Comparison of ENCODE assay signal across 9 mouse cellular contexts in the genomic region with DNA sequence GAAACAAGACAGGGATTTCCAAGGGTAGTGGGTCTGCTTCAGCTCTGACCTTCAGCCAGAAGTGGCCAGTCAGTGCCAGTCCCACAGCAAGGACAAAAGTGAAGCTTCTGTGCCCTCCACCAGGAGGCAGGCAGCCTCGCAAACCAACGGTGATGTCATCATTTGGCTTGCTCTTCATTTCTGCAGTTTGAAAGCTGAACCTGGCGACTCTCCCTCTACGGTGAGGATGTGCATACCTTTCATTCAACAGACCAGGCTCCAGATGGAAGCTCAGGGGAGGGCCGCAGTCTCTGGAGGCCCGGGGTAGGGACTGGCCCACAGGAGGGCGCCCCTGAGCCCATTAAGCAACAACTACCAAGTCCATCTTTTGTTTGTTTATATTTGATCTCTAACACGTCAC. TPM values are rescaled to one million over a fixed set of nuclear protein-coding genes. Genes with fewer than 3 reads are reported as not detected.
DNase-seq lines count a peak whose midpoint lies in the region; ATAC-seq and TF ChIP-seq lines count a peak whose summit lies in the region.
"Had no signal": no experiment of that assay in that cellular context is flagged by ENCODE, and none has a peak within 500 bp of the region (broad histone marks: within the 10 kb centered on the region; RNA-seq: fewer than 3 reads in every experiment).

No protein-coding gene starts in this region.

- no peaks in the 10 kb centered on the region for H3K36me3 ChIP-seq in embryonic facial prominence, embryonic 15.5 days
- no peaks in the 10 kb centered on the region for H3K36me3 ChIP-seq in heart, embryonic 10.5 days
- H3K36me3 ChIP-seq in kidney, embryonic 14.5 days (ENCODE audit: control insufficient read depth, insufficient read depth, low read length) = no peaks in the 10 kb centered on the region
- H3K36me3 ChIP-seq in limb, embryonic 14.5 days (ENCODE audit: control insufficient read depth, insufficient read depth, low read length) = no peaks in the 10 kb centered on the region
- H3K36me3 ChIP-seq in myocyte (ENCODE audit: control insufficient read depth, insufficient read depth) = no peaks in the 10 kb centered on the region
- H3K36me3 ChIP-seq: G1E had no signal

- DNase-seq in 3134 (ENCODE audit: extremely low read depth, insufficient read length, low spot score) = peak; percentile 89
- peak; percentile 67 for DNase-seq in adrenal gland, postnatal 25 days
- peak; percentile 88 for DNase-seq in heart, embryonic 10.5 days (ENCODE audit: low spot score)
- peak; percentile 73 for DNase-seq in limb, embryonic 14.5 days (ENCODE audit: low spot score)
- DNase-seq in spleen, postnatal 4 days (ENCODE audit: low spot score in 2 of 2) = peak; percentile 38 to 70

- H3ac ChIP-seq in myocyte (ENCODE audit: control insufficient read depth, insufficient read length) = no peak overlapping the region

- H3K9ac ChIP-seq in embryonic facial prominence, embryonic 15.5 days = no peak overlapping the region
- H3K9ac ChIP-seq in kidney, embryonic 14.5 days (ENCODE audit: low read depth, low read length) = no peak overlapping the region
- no peak overlapping the region for H3K9ac ChIP-seq in limb, embryonic 14.5 days (ENCODE audit: low read depth, low read length, severe bottlenecking)

- no peaks in the 10 kb centered on the region for H3K27me3 ChIP-seq in embryonic facial prominence, embryonic 15.5 days
- H3K27me3 ChIP-seq in heart, embryonic 10.5 days (ENCODE audit: insufficient read depth, poor library complexity, severe bottlenecking) = no peaks in the 10 kb centered on the region
- no peaks in the 10 kb centered on the region for H3K27me3 ChIP-seq in kidney, embryonic 14.5 days (ENCODE audit: control insufficient read depth, insufficient read depth, low read length)
- no peaks in the 10 kb centered on the region for H3K27me3 ChIP-seq in limb, embryonic 14.5 days (ENCODE audit: control insufficient read depth, insufficient read depth, low read length)
- H3K27me3 ChIP-seq in myocyte (ENCODE audit: control insufficient read depth, insufficient read depth, insufficient read length) = no peaks in the 10 kb centered on the region

- WGBS in embryonic facial prominence, embryonic 15.5 days = 7% methylated on average over 8 of the region's 8 CpGs
- WGBS in heart, embryonic 10.5 days = 8% methylated on average over 8 of the region's 8 CpGs
- 23% methylated on average over 8 of the region's 8 CpGs for WGBS in kidney, embryonic 14.5 days
- WGBS in limb, embryonic 14.5 days = 11% methylated on average over 8 of the region's 8 CpGs

- no peaks in the 10 kb centered on the region for H3K9me3 ChIP-seq in embryonic facial prominence, embryonic 15.5 days (replicated peaks)
- no peaks in the 10 kb centered on the region for H3K9me3 ChIP-seq in heart, embryonic 10.5 days
- no peaks in the 10 kb centered on the region for H3K9me3 ChIP-seq in kidney, embryonic 14.5 days (ENCODE audit: control insufficient read depth, low read length)
- H3K9me3 ChIP-seq in limb, embryonic 14.5 days (ENCODE audit: control insufficient read depth, low read length) = no peaks in the 10 kb centered on the region
- H3K9me3 ChIP-seq: G1E had no signal

- peaks cover 9% of the 10 kb centered on the region; the same call in 1 of the 2 replicates for H3K4me1 ChIP-seq in embryonic facial prominence, embryonic 15.5 days
- H3K4me1 ChIP-seq in heart, embryonic 10.5 days = peaks cover 14% of the 10 kb centered on the region
- no peaks in the 10 kb centered on the region for H3K4me1 ChIP-seq in kidney, embryonic 14.5 days (ENCODE audit: control insufficient read depth, insufficient read depth, low read length)
- H3K4me1 ChIP-seq in limb, embryonic 14.5 days (ENCODE audit: control insufficient read depth, insufficient read depth, low read length) = no peaks in the 10 kb centered on the region

- H3K4me3 ChIP-seq in embryonic facial prominence, embryonic 15.5 days (replicated peaks) = no peak overlapping the region; the same call in 1 of the 2 replicates
- H3K4me3 ChIP-seq in heart, embryonic 10.5 days = no peak overlapping the region
- no peak overlapping the region for H3K4me3 ChIP-seq in kidney, embryonic 14.5 days (ENCODE audit: low read length)
- H3K4me3 ChIP-seq in limb, embryonic 14.5 days (replicated peaks; ENCODE audit: low read length) = no peak overlapping the region
- no peak overlapping the region for H3K4me3 ChIP-seq in myocyte

- H3K79me2 ChIP-seq in myocyte (ENCODE audit: control insufficient read depth, insufficient read depth) = no peaks in the 10 kb centered on the region

- no peak for TF ChIP-seq POLR2A in limb, embryonic 14.5 days (IDR thresholded peaks at IDR 0.05; ENCODE audit: borderline replicate concordance, extremely low read depth, insufficient read depth, insufficient read length)
- no peak for TF ChIP-seq POLR2A in myocyte (IDR thresholded peaks at IDR 0.05; ENCODE audit: insufficient read length, low read depth)

- no peak for ATAC-seq in embryonic facial prominence, embryonic 15.5 days (ENCODE audit: insufficient number of reproducible peaks, low FRiP score, low TSS enrichment, low read depth)
- ATAC-seq in kidney, embryonic 14.5 days (ENCODE audit: low FRiP score, low TSS enrichment) = peak; percentile 55
- ATAC-seq in limb, embryonic 14.5 days (ENCODE audit: low FRiP score, low read depth) = peak; percentile 26; the same call in 1 of the 2 replicates

- H3K27ac ChIP-seq in embryonic facial prominence, embryonic 15.5 days (replicated peaks) = 0 out of 2 replicates have a peak overlapping the region, but pooled peaks have one; percentile 28
- H3K27ac ChIP-seq in heart, embryonic 10.5 days = peak overlapping the region; percentile 31
- no peak overlapping the region for H3K27ac ChIP-seq in kidney, embryonic 14.5 days (ENCODE audit: low read depth, low read length)
- no peak overlapping the region for H3K27ac ChIP-seq in limb, embryonic 14.5 days (replicated peaks; ENCODE audit: low read depth, low read length)

- peak overlapping the region; percentile 34; the same call in 1 of the 2 replicates for H3K4me2 ChIP-seq in embryonic facial prominence, embryonic 15.5 days (replicated peaks)
- H3K4me2 ChIP-seq in kidney, embryonic 14.5 days (replicated peaks; ENCODE audit: low read depth, low read length) = no peak overlapping the region
- H3K4me2 ChIP-seq in limb, embryonic 14.5 days (replicated peaks; ENCODE audit: low read depth, low read length, severe bottlenecking) = no peak overlapping the region
- H3K4me2 ChIP-seq in myocyte (ENCODE audit: low read depth) = peak overlapping the region; percentile 45

TF ChIP-seq in myocyte, 11 proteins besides CTCF, POLR2A, EP300 and RAD21:
- TF ChIP-seq SRF (IDR thresholded peaks at IDR 0.05; ENCODE audit: control insufficient read depth, insufficient read length, low read depth) (no peak), TCF3 (IDR thresholded peaks at IDR 0.05; ENCODE audit: insufficient read length, low read depth) (no peak), POLR2AphosphoS2 (IDR thresholded peaks at IDR 0.05; ENCODE audit: insufficient read length, low read depth) (no peak), MAX (IDR thresholded peaks at IDR 0.05; ENCODE audit: low read depth) (no peak), MYOG (IDR thresholded peaks at IDR 0.05; ENCODE audit: control insufficient read depth in 1 of 3, insufficient read depth in 1 of 3, insufficient read length in 2 of 3, low read depth in 2 of 3) (no peak), CEBPB (IDR thresholded peaks at IDR 0.05; ENCODE audit: insufficient read depth, poor library complexity, severe bottlenecking) (no peak), USF1 (IDR thresholded peaks at IDR 0.05; ENCODE audit: low read depth) (no peak), MYOD1 (IDR thresholded peaks at IDR 0.05; ENCODE audit: control insufficient read depth in 1 of 3, insufficient read length in 2 of 3, low read depth in 2 of 3) (no peak), TCF12 (IDR thresholded peaks at IDR 0.05; ENCODE audit: insufficient read depth, poor library complexity, severe bottlenecking) (no peak), E2F4 (IDR thresholded peaks at IDR 0.05; ENCODE audit: insufficient read depth) (no peak)

RNA-seq across cellular contexts. Expression of gene Zfp148, which starts 43.5 kb away (rescaled TPM):
- 62.4 and 67.5 TPM in 2 replicates for total RNA-seq in adrenal gland, postnatal 25 days (2021)
- 55.3 and 58.8 TPM in 2 replicates for polyA plus RNA-seq in embryonic facial prominence, embryonic 15.5 days (2015; fragmentation: Nextera tagmentation; extraction: Ambion mirVana)
- polyA plus RNA-seq in heart, embryonic 10.5 days (2016; fragmentation: Nextera tagmentation; extraction: Ambion mirVana) = 38.0 and 43.5 TPM in 2 replicates
- 42.2 and 59.3 TPM in 2 replicates for polyA plus RNA-seq in kidney, embryonic 14.5 days (2014; fragmentation: Nextera tagmentation; extraction: Ambion mirVana)
- 23.1 and 26.6 TPM in 2 replicates for polyA plus RNA-seq in limb, embryonic 14.5 days (2012; rRNA removed)
- 50.2 and 54.1 TPM in 2 replicates for polyA plus RNA-seq in limb, embryonic 14.5 days (2014; fragmentation: Nextera tagmentation; extraction: Ambion mirVana)
- polyA plus RNA-seq in myocyte (2012; fragmentation: generic; extraction: Trizol) = 7.9 TPM

Comparison
In these comparisons a context has a peak if more than half of its experiments do, and no peak if none do; other contexts are left out.
1. H3K27ac ChIP-seq: peak in embryonic facial prominence, embryonic 15.5 days (single experiment) and heart, embryonic 10.5 days (single experiment); none in kidney, embryonic 14.5 days (single experiment) and limb, embryonic 14.5 days (single experiment).
2. H3K4me2 ChIP-seq: peak in embryonic facial prominence, embryonic 15.5 days (single experiment) and myocyte (single experiment); none in kidney, embryonic 14.5 days (single experiment) and limb, embryonic 14.5 days (single experiment).
3. Peak in every context shown above with its lines, with median percentiles within 50 percentile points of each other: DNase-seq.